Mouse (Mus musculus) hindbrain, embryonic 16.5 days (tissue): ENCODE data around the gene Pbrm1. TPM values are rescaled to one million over a fixed set of nuclear protein-coding genes. Genes with fewer than 3 reads are reported as not detected.

Experiments used
- ATAC-seq: fragments of 200-750 bp; cut with Nextera tagmentation; 2 replicates; pipeline ENCODE4 v1.8.0; 2017; ENCODE audit warnings: moderate TSS enrichment, moderate library complexity
- H3K27ac ChIP-seq: fragments of 300-500 bp; sonication (generic); 2 replicates; pipeline ENCODE4 v1.5.1; 2014; ENCODE audit warnings: low read depth, mild to moderate bottlenecking, control low read depth, low read length, moderate library complexity
- H3K27me3 ChIP-seq: fragments of 300-500 bp; sonication (generic); replicated peaks from 2 replicates; pipeline ENCODE4 v1.6.1; 2014; ENCODE audit warnings: low read length; ENCODE audit not compliant: control insufficient read depth, insufficient read depth
- H3K36me3 ChIP-seq: fragments of 300-500 bp; sonication (generic); 2 replicates; pipeline ENCODE4 v1.6.1; 2014; ENCODE audit warnings: mild to moderate bottlenecking, low read length, moderate library complexity, mixed read lengths; ENCODE audit not compliant: control insufficient read depth, insufficient read depth
- H3K4me1 ChIP-seq: fragments of 300-500 bp; sonication (generic); 2 replicates; pipeline ENCODE4 v1.6.1; 2014; ENCODE audit warnings: low read depth, low read length; ENCODE audit not compliant: control insufficient read depth, insufficient read depth
- H3K4me2 ChIP-seq: fragments of 300-500 bp; sonication (generic); 2 replicates; pipeline ENCODE4 v1.6.1; 2014; ENCODE audit warnings: mild to moderate bottlenecking, low read length, control low read depth, moderate library complexity
- H3K4me3 ChIP-seq: fragments of 300-500 bp; sonication (generic); 2 replicates; pipeline ENCODE4 v1.5.1; 2014; ENCODE audit warnings: mild to moderate bottlenecking, low read length, control low read depth, moderate library complexity
- H3K9ac ChIP-seq: fragments of 300-500 bp; sonication (generic); 2 replicates; pipeline ENCODE4 v1.6.1; 2014; ENCODE audit warnings: low read depth, mild to moderate bottlenecking, control low read depth, low read length, moderate library complexity
- H3K9me3 ChIP-seq: fragments of 300-500 bp; sonication (generic); 2 replicates; pipeline ENCODE4 v1.6.1; 2014; ENCODE audit warnings: mild to moderate bottlenecking, low read length, moderate library complexity; ENCODE audit not compliant: control insufficient read depth
- WGBS: fragments of 180-500 bp; shearing (Covaris S2); extraction: QIAGEN DNeasy Blood & Tissue Kit; methylation state at CpG from one replicate; pipeline ENCODE4 v1.1.7; 2014; 5-methylcytosine and 5-hydroxymethylcytosine counted together
- polyA plus RNA-seq: library from polyadenylated mRNA; unstranded; fragments of >200 nt; fragmentation: Nextera tagmentation; extraction: Ambion mirVana; gene quantifications from 2 replicates; pipeline ENCODE4 v1.2.1, GENCODE M21; 2015

Pbrm1 gene
- polyA plus RNA-seq, 1 experiment from 2014 or later: 98.7 TPM

DNA sequence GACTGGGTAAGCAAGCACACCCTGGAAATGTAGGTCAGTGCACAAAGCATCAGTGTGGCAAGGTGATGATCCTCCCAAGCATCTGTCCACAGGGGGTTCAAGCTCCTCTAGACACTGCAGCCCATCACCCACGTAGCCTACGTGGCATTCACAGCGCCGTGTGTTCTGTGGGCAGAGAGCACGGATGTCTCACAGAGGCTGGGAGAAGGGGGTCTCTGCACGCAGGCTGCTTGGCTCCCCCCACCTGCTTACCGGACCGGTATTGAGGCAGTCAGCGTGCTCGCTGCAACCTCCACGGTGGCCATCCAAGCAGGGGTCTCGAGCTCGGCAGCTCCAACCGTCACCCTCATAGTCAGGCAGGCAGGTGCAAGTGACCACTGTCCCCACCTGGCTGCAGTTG lies 122.1 kb downstream of the Pbrm1 start:
- no peaks in the 10 kb centered on the region for H3K4me1 ChIP-seq
- no peak overlapping the region for H3K4me3 ChIP-seq
- 92% methylated on average over 14 of the region's 14 CpGs for WGBS
- no peaks in the 10 kb centered on the region for H3K27me3 ChIP-seq
- no peaks in the 10 kb centered on the region for H3K9me3 ChIP-seq
- no peak overlapping the region for H3K4me2 ChIP-seq
- no peak for ATAC-seq
- H3K27ac ChIP-seq: no peak overlapping the region
- H3K36me3 ChIP-seq: peaks cover 10% of the 10 kb centered on the region
- H3K9ac ChIP-seq: no peak overlapping the region

DNA sequence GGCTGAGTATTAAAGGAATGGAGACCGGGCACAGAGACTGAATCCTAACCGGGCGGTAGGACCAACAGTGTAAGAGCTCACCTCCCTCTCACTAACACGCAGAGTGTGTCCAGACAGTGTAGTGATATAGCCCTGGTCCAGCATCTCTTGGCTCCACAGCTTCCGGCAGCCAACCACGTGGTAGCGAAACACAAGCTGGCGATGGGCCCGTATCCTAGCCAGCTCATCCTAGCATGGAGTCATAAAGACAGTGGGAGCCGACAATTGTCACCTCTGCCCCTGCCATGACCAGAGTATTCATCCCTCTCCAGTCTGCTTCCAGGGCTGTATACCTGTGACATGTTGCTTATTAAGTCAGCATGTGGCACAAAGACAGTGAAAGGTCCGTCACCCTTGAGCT lies 126.8 kb downstream of the Pbrm1 start:
- no peak for ATAC-seq
- WGBS: 91% methylated on average over 11 of the region's 11 CpGs
- H3K4me3 ChIP-seq: no peak overlapping the region

DNA sequence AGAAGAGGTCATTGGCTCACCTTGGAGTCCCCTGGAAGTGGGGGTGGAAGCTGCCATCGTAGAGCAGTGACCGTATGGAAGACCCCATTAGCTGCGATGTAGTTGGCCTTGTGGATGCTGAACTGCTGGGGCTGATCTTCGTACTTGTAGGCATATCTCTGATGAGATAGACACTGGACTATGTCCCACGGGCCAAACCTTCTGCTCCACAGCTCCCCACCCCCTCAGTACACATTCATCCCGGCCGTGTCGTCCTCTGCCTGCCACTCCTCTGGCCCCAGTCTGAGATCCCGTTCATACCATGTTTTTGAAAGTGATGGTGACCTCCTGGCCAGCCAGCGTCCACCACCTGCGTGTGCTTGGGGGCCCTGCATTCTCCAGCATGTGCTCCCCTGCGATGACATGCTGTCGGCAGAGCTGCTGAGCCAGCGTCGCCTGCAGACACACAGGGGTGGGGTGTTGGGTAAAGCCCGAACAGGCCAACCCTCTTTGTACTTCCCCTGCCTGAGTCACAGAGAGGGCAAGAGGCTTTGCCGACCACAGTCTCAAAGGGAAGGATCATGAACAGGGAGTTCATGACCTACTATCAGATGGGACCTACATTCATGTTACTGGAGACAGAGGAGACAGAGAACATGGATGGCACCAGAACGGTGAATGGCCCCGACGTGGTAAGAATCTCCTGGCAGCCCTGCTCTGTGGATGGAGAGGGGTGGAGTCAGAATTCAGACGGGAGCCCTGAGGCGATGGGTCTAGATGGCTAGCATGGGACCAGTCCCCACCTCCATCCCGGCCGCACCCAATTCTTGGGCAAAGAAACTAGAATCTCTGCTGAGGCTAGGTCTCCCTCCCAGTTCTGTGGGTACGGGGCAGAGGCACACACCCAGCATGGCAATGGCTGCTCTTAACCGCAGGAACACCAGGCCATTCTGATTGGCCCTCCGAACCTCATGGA lies 141.5 kb downstream of the Pbrm1 start:
- Histone ChIP-seq H3K4me2 (no peak overlapping the region), H3K27ac (no peak overlapping the region), H3K9me3 (no peaks in the 10 kb centered on the region), H3K27me3 (no peaks in the 10 kb centered on the region), H3K36me3 (no peaks in the 10 kb centered on the region), H3K4me3 (no peak overlapping the region), H3K4me1 (no peaks in the 10 kb centered on the region), H3K9ac (no peak overlapping the region)
- WGBS: 79% methylated on average over 27 of the region's 27 CpGs
- no peak for ATAC-seq

More for the DNA sequence above, 126.8 kb downstream of the Pbrm1 start:
- Histone ChIP-seq H3K9me3 (no peaks in the 10 kb centered on the region), H3K9ac (no peak overlapping the region), H3K27ac (no peak overlapping the region), H3K36me3 (no peaks in the 10 kb centered on the region), H3K4me2 (no peak overlapping the region), H3K27me3 (no peaks in the 10 kb centered on the region), H3K4me1 (no peaks in the 10 kb centered on the region)

DNA sequence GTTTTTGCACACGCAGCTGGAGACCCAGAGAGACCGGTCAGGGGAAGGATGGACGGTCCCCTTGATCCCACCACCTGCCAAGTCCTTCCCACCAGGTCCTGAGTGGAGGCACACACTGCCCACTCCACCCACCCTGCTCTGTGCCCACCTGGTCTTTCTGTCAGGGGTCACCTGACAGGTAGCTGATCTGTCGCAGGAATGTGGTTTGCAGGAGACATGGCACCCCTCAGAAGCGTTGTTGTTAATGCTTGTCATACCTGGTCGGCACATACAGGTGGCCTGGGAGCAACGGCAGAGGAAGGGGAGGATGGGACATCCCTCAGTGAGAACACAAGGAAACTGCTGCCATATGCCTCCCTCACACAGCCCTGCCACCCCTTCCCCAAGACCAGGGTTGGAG lies 142.3 kb downstream of the Pbrm1 start:
- WGBS: 88% methylated on average over 7 of the region's 7 CpGs
- no peaks in the 10 kb centered on the region for H3K4me1 ChIP-seq
- ATAC-seq: no peak
- H3K9ac ChIP-seq: no peak overlapping the region
- H3K4me2 ChIP-seq: no peak overlapping the region
- no peak overlapping the region for H3K27ac ChIP-seq
- no peaks in the 10 kb centered on the region for H3K27me3 ChIP-seq
- no peak overlapping the region for H3K4me3 ChIP-seq
- no peaks in the 10 kb centered on the region for H3K9me3 ChIP-seq
- no peaks in the 10 kb centered on the region for H3K36me3 ChIP-seq

DNA sequence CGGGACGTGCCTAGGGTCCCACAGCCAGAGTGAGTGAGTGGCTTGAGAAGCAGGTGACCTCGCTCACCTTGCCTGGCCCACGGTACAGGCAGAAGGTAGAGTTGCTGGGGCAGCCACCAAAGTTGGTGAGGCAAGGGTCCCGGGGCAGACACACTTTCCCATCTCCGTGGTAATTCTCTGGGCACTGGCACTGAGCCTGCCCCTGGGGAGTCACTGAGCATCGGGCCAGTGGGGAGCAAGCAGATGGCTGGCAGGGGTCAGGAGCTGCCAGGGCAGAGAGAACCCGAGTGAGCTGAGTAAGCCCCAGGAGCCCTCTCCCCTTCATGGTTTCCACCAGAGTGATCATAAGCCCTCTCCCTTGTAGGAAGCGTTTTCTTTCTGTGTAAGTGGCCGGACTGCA lies 142.7 kb downstream of the Pbrm1 start:
- peaks cover 4% of the 10 kb centered on the region for H3K4me1 ChIP-seq
- H3K9me3 ChIP-seq: no peaks in the 10 kb centered on the region
- no peaks in the 10 kb centered on the region for H3K27me3 ChIP-seq
- no peak overlapping the region for H3K4me2 ChIP-seq
- no peak overlapping the region for H3K9ac ChIP-seq
- no peaks in the 10 kb centered on the region for H3K36me3 ChIP-seq
- WGBS: 59% methylated on average over 10 of the region's 10 CpGs
- H3K27ac ChIP-seq: no peak overlapping the region
- ATAC-seq: no peak
- no peak overlapping the region for H3K4me3 ChIP-seq

- Histone ChIP-seq H3K36me3 (no peaks in the 10 kb centered on the region), H3K4me2 (no peak overlapping the region), H3K4me1 (peaks cover 5% of the 10 kb centered on the region), H3K9me3 (no peaks in the 10 kb centered on the region), H3K4me3 (no peak overlapping the region), H3K27ac (no peak overlapping the region), H3K9ac (no peak overlapping the region), H3K27me3 (no peaks in the 10 kb centered on the region)
- no peak for ATAC-seq
- 68% methylated on average over 8 of the region's 8 CpGs for WGBS
Observed at GRCm38 (mm10) chr14:31164067-31164466, 145.1 kb downstream of the Pbrm1 start.

DNA sequence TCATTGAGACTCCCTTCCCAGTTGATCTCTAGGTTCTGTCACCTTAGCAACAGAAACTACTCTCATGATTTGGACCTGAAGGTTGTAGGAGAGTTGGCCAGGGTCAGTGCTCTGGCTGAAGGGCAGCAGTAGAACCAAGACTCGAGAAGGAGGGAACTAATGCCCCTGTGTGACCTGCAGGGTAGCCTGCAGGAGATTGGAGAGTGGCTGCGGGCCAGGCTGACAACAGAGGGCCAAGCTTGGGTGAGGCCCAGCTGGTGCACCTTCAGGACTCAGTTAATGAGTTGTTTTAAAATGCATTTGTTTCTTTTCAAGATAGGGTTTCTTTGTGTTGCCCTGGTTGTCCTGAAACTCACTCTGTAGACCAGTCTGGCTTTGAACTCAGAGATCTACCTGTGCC lies 146.1 kb downstream of the Pbrm1 start:
- H3K4me1 ChIP-seq: peaks cover 5% of the 10 kb centered on the region
- H3K4me3 ChIP-seq: no peak overlapping the region
- 61% methylated on average over 2 of the region's 2 CpGs for WGBS
- no peaks in the 10 kb centered on the region for H3K36me3 ChIP-seq
- H3K27me3 ChIP-seq: no peaks in the 10 kb centered on the region
- no peak overlapping the region for H3K27ac ChIP-seq
- H3K9me3 ChIP-seq: no peaks in the 10 kb centered on the region
- H3K9ac ChIP-seq: no peak overlapping the region
- ATAC-seq: no peak
- H3K4me2 ChIP-seq: no peak overlapping the region

DNA sequence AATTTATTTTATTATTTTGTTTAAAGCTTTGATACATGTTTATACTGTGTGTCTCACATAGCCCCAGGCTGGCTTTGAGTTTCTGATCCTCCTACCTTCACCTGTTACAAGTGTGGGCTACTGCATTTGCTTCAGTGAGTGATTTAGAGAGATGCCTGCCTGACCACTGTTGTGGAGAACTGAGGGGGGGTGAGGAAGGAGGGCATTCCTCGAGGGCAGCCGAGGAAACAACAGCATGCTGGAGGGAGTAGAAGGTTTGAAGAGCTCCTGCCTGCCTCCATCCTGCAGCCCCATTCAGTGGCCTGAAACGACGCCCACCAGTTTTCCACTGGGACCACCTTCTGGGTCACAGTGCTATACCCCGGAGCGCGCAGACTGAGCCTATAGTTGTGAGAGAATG lies 146.5 kb downstream of the Pbrm1 start:
- Histone ChIP-seq H3K36me3 (no peaks in the 10 kb centered on the region), H3K4me3 (no peak overlapping the region), H3K27me3 (no peaks in the 10 kb centered on the region), H3K9me3 (no peaks in the 10 kb centered on the region), H3K4me1 (peaks cover 5% of the 10 kb centered on the region), H3K9ac (no peak overlapping the region), H3K4me2 (no peak overlapping the region), H3K27ac (no peak overlapping the region)
- WGBS: 49% methylated on average over 7 of the region's 7 CpGs
- ATAC-seq: no peak

GRCm38 (mm10) chr14:31165991-31166630 lies 147.2 kb downstream of the Pbrm1 start:
- Histone ChIP-seq H3K4me2 (no peak overlapping the region), H3K27ac (0 out of 2 replicates have a peak overlapping the region, but pooled peaks have one; percentile 32), H3K36me3 (peaks cover 5% of the 10 kb centered on the region), H3K4me3 (no peak overlapping the region), H3K4me1 (peaks cover 5% of the 10 kb centered on the region), H3K9me3 (no peaks in the 10 kb centered on the region), H3K9ac (no peak overlapping the region; the same call in 1 of the 2 replicates), H3K27me3 (no peaks in the 10 kb centered on the region)
- WGBS: 57% methylated on average over 10 of the region's 10 CpGs
- ATAC-seq: no peak
